Mouse (Mus musculus) Muller cell, postnatal 12 days (primary cell): ENCODE results near the gene Soga1.

Source experiments
- DNase-seq: peaks from one replicate; pipeline ENCODE4 v3.0.0-alpha.2; 2015; ENCODE audit errors: inconsistent ontology term

The Soga1 gene

DNA sequence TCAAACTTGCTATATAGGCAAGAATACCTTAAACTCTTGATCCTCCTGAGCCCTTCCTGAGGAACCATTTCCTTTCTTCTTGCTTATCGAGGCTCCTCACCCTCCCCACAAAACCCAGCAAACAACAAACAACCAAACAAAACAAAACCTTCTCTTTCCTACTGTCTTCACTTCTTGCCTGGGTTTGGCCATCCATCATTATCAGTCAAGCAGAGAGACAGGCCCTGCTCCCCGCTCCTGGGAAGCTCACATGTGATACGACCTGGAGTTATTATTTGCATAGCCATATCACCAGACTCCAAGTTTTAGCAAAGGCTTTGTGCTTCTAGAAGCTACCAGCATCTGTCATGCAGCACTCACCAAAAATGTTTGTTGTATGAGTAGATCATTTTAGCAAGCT, 91.7 kb downstream of the Soga1 start:
- DNase-seq, result no peak

DNA sequence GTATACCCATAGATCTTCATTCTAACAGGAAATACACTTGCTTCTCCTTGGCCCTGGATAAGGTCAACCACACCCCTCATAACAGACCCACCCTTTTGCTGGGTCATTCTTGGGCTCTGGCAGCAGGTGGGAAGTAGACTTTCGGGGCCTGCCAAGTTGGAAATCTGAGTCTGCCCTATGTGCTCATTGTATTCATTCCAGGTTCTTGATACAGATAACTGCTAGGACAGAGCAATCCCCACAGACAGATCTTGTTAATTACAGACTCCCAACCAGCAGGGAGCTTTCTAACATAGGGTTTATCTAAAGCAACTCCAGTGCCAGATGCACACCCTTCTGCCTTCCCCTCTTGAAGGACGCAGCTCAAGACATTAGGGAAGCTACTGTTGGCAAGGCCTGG, 96.2 kb downstream of the Soga1 start:
- DNase-seq, result no peak

DNA sequence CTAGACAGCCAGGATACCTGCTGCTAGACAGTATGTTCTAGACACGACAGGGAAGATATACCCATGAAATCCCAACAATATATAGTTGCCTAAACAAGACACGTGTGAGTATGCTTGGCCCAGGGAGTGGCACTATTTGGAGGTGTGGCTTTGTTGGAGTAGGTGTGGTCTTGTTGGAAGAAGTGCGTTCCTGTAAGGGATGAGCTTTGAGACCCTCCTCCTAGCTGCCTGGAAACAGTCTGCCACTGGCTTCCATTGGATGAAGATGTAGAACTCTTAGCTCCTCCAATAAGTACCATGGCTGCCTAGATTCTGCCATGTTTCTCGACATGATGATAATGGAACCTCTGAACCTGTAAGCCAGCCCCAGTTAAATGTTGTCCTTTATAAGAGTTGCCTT, 97.8 kb downstream of the Soga1 start:
- DNase-seq, result no peak

DNA sequence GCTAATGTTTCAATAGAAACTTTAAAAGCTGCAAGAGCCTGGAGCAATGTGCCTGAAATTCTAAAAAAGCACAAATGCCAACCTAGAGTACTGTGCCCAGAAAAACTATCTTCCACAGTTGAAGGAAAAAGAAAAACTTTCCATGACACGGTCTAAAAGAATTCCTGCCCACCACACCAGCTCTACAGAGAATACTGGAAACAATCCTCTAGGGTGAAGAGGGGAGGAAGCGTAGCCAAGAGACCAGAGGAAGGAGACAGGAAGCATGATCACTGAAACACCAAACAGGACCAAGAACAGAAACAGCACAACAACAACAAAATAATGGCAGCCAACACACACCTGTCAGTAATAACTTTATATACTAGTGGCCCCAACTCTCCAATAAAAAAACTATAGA, 99.0 kb downstream of the Soga1 start:
- DNase-seq, result peak; percentile 77

DNA sequence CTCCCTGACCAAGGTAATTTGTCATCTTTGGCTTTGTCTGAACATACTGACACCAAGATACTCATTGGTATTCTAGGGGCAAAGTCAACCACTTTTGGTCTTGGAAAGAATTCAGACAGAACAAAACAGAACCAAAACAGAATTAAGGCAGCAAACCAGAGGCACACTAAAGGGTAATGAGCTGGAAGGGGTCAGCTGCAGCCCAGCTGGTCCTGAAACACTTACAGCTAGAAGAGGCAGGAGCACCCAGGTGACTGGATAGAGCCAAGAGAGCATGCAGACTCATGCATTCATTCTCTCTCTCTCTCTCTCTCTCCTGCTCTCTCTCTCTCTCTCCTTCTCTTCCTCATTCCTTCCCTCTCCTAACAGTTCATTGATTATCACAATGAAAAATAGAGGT, 102.3 kb downstream of the Soga1 start:
- peak; percentile 79 for DNase-seq

DNA sequence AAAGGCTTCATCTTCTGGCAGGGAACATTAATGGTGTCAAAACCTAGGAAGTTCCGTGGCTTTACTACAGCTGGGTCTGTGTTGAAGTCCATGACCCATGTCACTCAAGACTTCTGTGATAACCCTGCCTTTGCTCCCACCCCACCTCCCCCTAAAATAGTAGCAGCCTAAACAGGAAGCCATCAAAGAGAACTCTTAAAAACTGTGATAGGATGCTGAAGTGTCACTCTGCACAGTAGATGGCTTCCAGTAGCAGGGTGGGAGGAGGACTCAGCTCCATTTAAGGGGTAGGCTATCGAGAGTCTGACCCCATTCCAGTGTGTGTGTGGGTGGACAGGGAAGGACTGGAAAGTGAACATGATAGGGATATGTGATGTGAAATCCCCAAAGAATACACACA, 104.1 kb downstream of the Soga1 start:
- no peak for DNase-seq

DNA sequence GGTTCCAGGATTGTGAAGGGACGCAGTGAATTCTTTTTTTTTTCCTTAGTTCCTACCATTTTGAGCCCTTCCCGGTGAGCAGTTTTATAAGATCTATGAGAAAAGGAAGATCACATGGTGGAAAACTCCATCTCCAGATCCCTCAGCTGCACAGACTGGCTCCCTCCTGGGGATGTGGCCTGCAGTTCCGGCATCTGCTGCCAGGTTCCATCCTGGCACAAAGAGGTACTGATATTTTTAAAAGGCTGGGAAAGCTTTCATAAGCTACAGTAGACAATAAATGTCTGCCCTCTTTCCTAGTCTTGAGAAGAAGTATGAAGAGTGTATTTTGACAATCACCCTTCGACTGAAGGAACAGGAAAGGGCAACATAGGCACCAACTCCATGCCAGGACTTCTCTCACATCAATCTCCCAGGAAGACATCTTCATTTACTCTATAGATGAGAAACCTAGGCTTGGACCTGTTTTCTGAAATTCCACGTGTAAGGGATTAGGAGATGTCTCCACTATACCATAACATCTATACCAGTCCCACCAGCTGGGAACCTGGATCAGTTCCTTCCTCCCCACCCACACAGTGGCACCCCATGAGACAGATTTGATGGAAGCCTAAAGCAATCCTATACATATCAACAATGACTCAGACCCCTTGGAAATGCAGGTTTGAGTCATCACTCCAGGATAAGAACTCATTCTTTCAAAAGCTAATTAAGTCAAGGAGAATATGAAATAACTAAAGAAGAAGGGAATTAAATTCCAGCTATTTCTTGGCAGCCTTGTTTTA, 105.5 kb downstream of the Soga1 start:
- DNase-seq, result no peak

DNA sequence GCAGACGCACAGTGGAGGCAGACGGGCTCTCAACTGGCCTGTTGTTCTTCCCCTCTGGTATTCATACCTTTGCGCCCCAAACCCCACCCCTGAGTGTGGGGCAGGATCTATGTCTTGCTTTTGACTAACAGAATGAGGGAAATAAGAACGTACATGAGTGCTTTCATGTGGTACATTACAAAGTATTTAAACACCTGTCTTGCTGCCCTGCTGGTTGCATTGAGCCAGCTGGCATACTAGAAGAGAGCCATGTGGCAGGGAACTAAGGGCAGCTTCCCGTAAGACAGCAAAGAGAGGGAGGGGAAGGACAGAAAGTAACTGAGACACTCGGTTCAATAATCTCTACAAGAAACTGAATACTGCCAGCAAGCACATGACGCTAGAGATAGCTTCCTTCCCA, 108.8 kb downstream of the Soga1 start:
- DNase-seq, result no peak

DNA sequence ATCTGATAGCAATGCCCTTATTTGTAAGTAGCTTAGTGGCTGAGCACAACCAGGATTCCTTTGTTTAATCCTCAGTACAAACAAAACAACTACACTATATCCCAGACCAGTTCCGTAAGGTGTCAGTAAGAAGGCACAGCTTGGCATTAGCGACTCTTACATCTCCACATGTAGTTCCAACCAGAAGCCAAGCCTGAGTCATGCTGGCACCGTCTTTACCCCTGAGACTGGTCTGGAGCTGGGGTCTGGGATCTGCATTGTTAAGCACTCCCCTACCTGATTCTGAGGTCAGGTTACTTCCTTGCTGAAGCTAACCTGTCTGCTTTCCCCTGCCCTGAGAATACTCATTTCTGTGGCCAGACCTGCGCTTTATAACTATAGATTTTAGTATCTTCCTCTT, 110.6 kb downstream of the Soga1 start:
- no peak for DNase-seq

DNA sequence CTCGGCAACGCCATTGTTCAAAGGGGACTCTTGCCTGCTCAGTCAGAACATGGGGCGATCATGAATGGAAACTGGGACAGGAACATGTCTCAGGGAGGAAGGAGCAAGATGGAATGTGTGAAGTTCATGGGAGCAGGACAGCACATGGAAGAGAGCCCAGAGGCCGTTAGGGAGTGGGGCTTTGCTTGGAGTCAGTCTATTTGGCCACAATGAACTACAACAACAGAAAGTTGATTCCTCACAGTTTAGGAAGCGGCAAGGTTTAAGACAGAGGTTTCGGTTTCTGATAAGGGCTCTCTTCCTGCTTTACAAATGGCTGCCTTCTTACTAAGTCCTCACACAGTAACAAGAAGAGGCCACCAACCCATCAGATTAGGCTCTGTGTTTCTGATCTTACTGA, 111.7 kb downstream of the Soga1 start:
- no peak for DNase-seq
